Mouse (Mus musculus): Measurements from ENCODE around the gene Gm42791.

DNA sequence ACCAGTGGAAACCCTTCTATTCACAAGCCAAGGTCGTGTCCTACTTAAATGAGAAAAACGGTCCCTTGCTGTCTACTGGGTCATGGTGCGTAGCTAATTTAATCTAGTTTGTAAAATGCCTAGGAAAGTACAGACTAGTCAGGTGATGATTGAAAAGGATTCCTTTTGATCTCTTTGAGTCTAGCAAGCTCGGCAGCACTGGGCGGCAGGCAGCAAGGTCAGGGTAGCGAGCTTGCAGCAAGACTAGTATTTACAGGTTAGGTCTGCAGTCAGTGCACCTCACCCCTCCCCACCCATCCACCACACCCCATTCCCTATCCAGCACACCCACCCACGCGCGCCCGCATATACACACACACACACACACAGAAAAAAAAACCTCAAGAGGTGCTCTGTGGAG lies 34.7 kb downstream of the Gm42791 start:
- TF ChIP-seq CTCF (conservative IDR thresholded peaks at IDR 0.05; ENCODE audit: low read length) (no peak), POU5F1 (IDR thresholded peaks at IDR 0.05; ENCODE audit: borderline replicate concordance, low read length) (no peak), NANOG (IDR thresholded peaks at IDR 0.05; ENCODE audit: borderline replicate concordance, low read length) (no peak)

Data from E14TG2a.4 (cell line).